ENCODE assay signal across 10 mouse cellular contexts in genomic region chr8:47363271-47363670, GRCm38 (mm10).
DNase-seq lines count a peak whose midpoint lies in the region; ATAC-seq and TF ChIP-seq lines count a peak whose summit lies in the region.
"Had no signal": no experiment of that assay in that cellular context is flagged by ENCODE, and none has a peak within 500 bp of the region (broad histone marks: within the 10 kb centered on the region; RNA-seq: fewer than 3 reads in every experiment).

No protein-coding gene starts in this region.

- no peaks in the 10 kb centered on the region for H3K9me3 ChIP-seq in embryonic facial prominence, embryonic 10.5 days
- no peaks in the 10 kb centered on the region for H3K9me3 ChIP-seq in lung, postnatal 0 days (ENCODE audit: low read length)
- H3K9me3 ChIP-seq: liver, embryonic 15.5 days; neural tube, embryonic 15.5 days had no signal

- WGBS in embryonic facial prominence, embryonic 10.5 days = 36% methylated on average over 8 of the region's 8 CpGs
- WGBS in lung, postnatal 0 days = 25% methylated on average over 8 of the region's 8 CpGs

- ATAC-seq in lung, postnatal 0 days = peak; percentile 94
- no peak for ATAC-seq in cerebellum, adult (ENCODE audit: insufficient number of reproducible peaks, low FRiP score, low TSS enrichment)
- no peak for ATAC-seq in frontal cortex, adult (ENCODE audit: low TSS enrichment)

- no peak overlapping the region for H3K9ac ChIP-seq in lung, postnatal 0 days (replicated peaks; ENCODE audit: low read depth)
- H3K9ac ChIP-seq: liver, embryonic 15.5 days; neural tube, embryonic 15.5 days had no signal

- H3K27ac ChIP-seq in embryonic facial prominence, embryonic 10.5 days (replicated peaks) = no peak overlapping the region
- no peak overlapping the region for H3K27ac ChIP-seq in lung, postnatal 0 days (ENCODE audit: low read length)
- H3K27ac ChIP-seq: liver, embryonic 15.5 days; neural tube, embryonic 15.5 days had no signal

- no peak overlapping the region for H3K4me2 ChIP-seq in lung, postnatal 0 days (replicated peaks; ENCODE audit: low read depth, low read length)
- H3K4me2 ChIP-seq: liver, embryonic 15.5 days; neural tube, embryonic 15.5 days had no signal

- no peak overlapping the region for H3K4me3 ChIP-seq in embryonic facial prominence, embryonic 10.5 days
- H3K4me3 ChIP-seq in lung, postnatal 0 days (ENCODE audit: low read depth, low read length) = no peak overlapping the region
- H3K4me3 ChIP-seq: erythroblast, embryonic 14.5 days; liver, embryonic 15.5 days; neural tube, embryonic 15.5 days had no signal

- no peaks in the 10 kb centered on the region for H3K4me1 ChIP-seq in embryonic facial prominence, embryonic 10.5 days
- H3K4me1 ChIP-seq in lung, postnatal 0 days (ENCODE audit: insufficient read depth, low read depth, low read length) = no peaks in the 10 kb centered on the region
- H3K4me1 ChIP-seq: liver, embryonic 15.5 days; neural tube, embryonic 15.5 days had no signal

- H3K36me3 ChIP-seq in embryonic facial prominence, embryonic 10.5 days (replicated peaks) = 0 out of 2 replicates have a peak, but pooled peaks cover 2% of the 10 kb centered on the region
- no peaks in the 10 kb centered on the region for H3K36me3 ChIP-seq in lung, postnatal 0 days (ENCODE audit: insufficient read depth, low read length)
- H3K36me3 ChIP-seq: liver, embryonic 15.5 days; neural tube, embryonic 15.5 days had no signal

- TF ChIP-seq CTCF in lung, postnatal 0 days (IDR thresholded peaks at IDR 0.05) = no peak

- TF ChIP-seq EP300 in lung, postnatal 0 days (IDR thresholded peaks at IDR 0.05) = no peak

- DNase-seq in adrenal gland, postnatal 14 days = peak; percentile 57
- peak; percentile 51 for DNase-seq in embryonic facial prominence, embryonic 10.5 days (ENCODE audit: low spot score)
- DNase-seq in heart, postnatal 4 days = peak; percentile 74
- DNase-seq in lung, postnatal 0 days (ENCODE audit: low spot score) = peak; percentile 86
- DNase-seq in gastrocnemius, adult 8-10 months (ENCODE audit: low spot score in 2 of 2) = no peak

- H3K27me3 ChIP-seq in embryonic facial prominence, embryonic 10.5 days (replicated peaks; ENCODE audit: low read depth, poor library complexity, severe bottlenecking) = no peaks in the 10 kb centered on the region
- no peaks in the 10 kb centered on the region for H3K27me3 ChIP-seq in lung, postnatal 0 days (replicated peaks; ENCODE audit: insufficient read depth, low read length)
- H3K27me3 ChIP-seq: liver, embryonic 15.5 days; neural tube, embryonic 15.5 days had no signal

Comparison
In these comparisons a context has a peak if more than half of its experiments do, and no peak if none do; other contexts are left out.
1. DNase-seq: peak in adrenal gland, postnatal 14 days (single experiment), embryonic facial prominence, embryonic 10.5 days (single experiment), heart, postnatal 4 days (single experiment) and lung, postnatal 0 days (single experiment); none in gastrocnemius, adult 8-10 months (0 of 2).